ENCODE assay signal across 8 mouse cellular contexts in genomic region chr11:101176933-101177773, GRCm38 (mm10). TPM values are rescaled to one million over a fixed set of nuclear protein-coding genes. Genes with fewer than 3 reads are reported as not detected.
DNase-seq lines count a peak whose midpoint lies in the region; ATAC-seq and TF ChIP-seq lines count a peak whose summit lies in the region.

No protein-coding gene starts in this region.

- no peak for ATAC-seq in embryonic facial prominence, embryonic 11.5 days (replicated peaks; ENCODE audit: insufficient number of reproducible peaks, low FRiP score, low TSS enrichment, low read depth)
- ATAC-seq in hindbrain, embryonic 12.5 days (ENCODE audit: low FRiP score): no peak

- peaks cover 7% of the 10 kb centered on the region for H3K4me1 ChIP-seq in embryonic facial prominence, embryonic 11.5 days (ENCODE audit: control insufficient read depth, insufficient read depth, low read length)
- peaks cover 44% of the 10 kb centered on the region for H3K4me1 ChIP-seq in hindbrain, embryonic 12.5 days
- H3K4me1 ChIP-seq in spleen, adult 2 months (ENCODE audit: control insufficient read depth, insufficient read depth, insufficient read length): peaks cover 29% of the 10 kb centered on the region

- no peak overlapping the region for H3K9ac ChIP-seq in embryonic facial prominence, embryonic 11.5 days (replicated peaks; ENCODE audit: low read length)
- H3K9ac ChIP-seq in hindbrain, embryonic 12.5 days: no peak overlapping the region

- no peaks in the 10 kb centered on the region for H3K36me3 ChIP-seq in embryonic facial prominence, embryonic 11.5 days (replicated peaks; ENCODE audit: control insufficient read depth, insufficient read depth, low read depth, low read length)
- no peaks in the 10 kb centered on the region for H3K36me3 ChIP-seq in hindbrain, embryonic 12.5 days
- H3K36me3 ChIP-seq in spleen, adult 2 months (ENCODE audit: control insufficient read depth, insufficient read depth, low read length): no peaks in the 10 kb centered on the region

- peak; percentile 69; the same call in 1 of the 2 replicates for TF ChIP-seq CTCF in spleen, adult 2 months (IDR thresholded peaks at IDR 0.05; ENCODE audit: extremely low read depth, insufficient read depth, insufficient read length, insufficient replicate concordance)

- no peak for TF ChIP-seq POLR2A in spleen, adult 2 months (IDR thresholded peaks at IDR 0.05; ENCODE audit: low read depth, low read length)

- peaks cover 45% of the 10 kb centered on the region for H3K27me3 ChIP-seq in embryonic facial prominence, embryonic 11.5 days (ENCODE audit: control insufficient read depth, insufficient read depth, low read length)
- peaks cover 69% of the 10 kb centered on the region for H3K27me3 ChIP-seq in hindbrain, embryonic 12.5 days
- H3K27me3 ChIP-seq in spleen, adult 2 months (ENCODE audit: control insufficient read depth, insufficient read depth, low read length): peaks cover 9% of the 10 kb centered on the region

- 26% methylated on average over 22 of the region's 22 CpGs for WGBS in embryonic facial prominence, embryonic 11.5 days
- 27% methylated on average over 22 of the region's 22 CpGs for WGBS in hindbrain, embryonic 12.5 days
- WGBS in spleen, adult 2 months: 44% methylated on average over 22 of the region's 22 CpGs

- H3K4me3 ChIP-seq in embryonic facial prominence, embryonic 11.5 days (ENCODE audit: low read depth, low read length): no peak overlapping the region
- H3K4me3 ChIP-seq in hindbrain, embryonic 12.5 days: peak overlapping the region; percentile 35; the same call in 1 of the 2 replicates
- no peak overlapping the region for H3K4me3 ChIP-seq in spleen, adult 2 months (ENCODE audit: extremely low read depth, insufficient read depth, insufficient read length)

- no peak overlapping the region for H3K27ac ChIP-seq in embryonic facial prominence, embryonic 11.5 days (replicated peaks; ENCODE audit: low read depth, low read length)
- no peak overlapping the region for H3K27ac ChIP-seq in hindbrain, embryonic 12.5 days
- no peak overlapping the region for H3K27ac ChIP-seq in spleen, adult 2 months (ENCODE audit: insufficient read depth, low read length)

- peak; percentile 71 for DNase-seq in CD4-positive helper T cell, adult 2 months (ENCODE audit: low read depth, low spot score)
- peak; percentile 6 for DNase-seq in MEL-GATA-1-ER (ENCODE audit: extremely low read depth, low read depth)
- DNase-seq in embryonic facial prominence, embryonic 11.5 days (ENCODE audit: low spot score): peak; percentile 78
- peak; percentile 74 to 83 for DNase-seq in left cerebral cortex, adult 18-20 months (ENCODE audit: low spot score in 2 of 2)
- peak; percentile 54 for DNase-seq in mesoderm, embryonic 11.5 days (ENCODE audit: low read depth, low spot score)
- DNase-seq in spleen, adult 2 months (ENCODE audit: low read depth in 1 of 2, low spot score in 2 of 2): peak in 1 of 2 experiments; percentile 75
- DNase-seq in urinary bladder, postnatal 10 days (ENCODE audit: low spot score): no peak

- H3K9me3 ChIP-seq in embryonic facial prominence, embryonic 11.5 days (replicated peaks; ENCODE audit: control insufficient read depth, low read length): no peaks in the 10 kb centered on the region
- H3K9me3 ChIP-seq in hindbrain, embryonic 12.5 days (replicated peaks): no peaks in the 10 kb centered on the region

- H3K4me2 ChIP-seq in embryonic facial prominence, embryonic 11.5 days (ENCODE audit: low read depth, low read length): no peak overlapping the region; the same call in 1 of the 2 replicates
- peak overlapping the region; percentile 55 for H3K4me2 ChIP-seq in hindbrain, embryonic 12.5 days (replicated peaks)

RNA-seq across cellular contexts. Expression of gene Ccr10, which starts 1.9 kb away (rescaled TPM):
- 0.20 TPM in 1 of 2 replicates, not detected in the other for polyA plus RNA-seq in embryonic facial prominence, embryonic 11.5 days (2014; fragmentation: Nextera tagmentation; extraction: Ambion mirVana)
- 0.23 and 0.61 TPM in 2 replicates for polyA plus RNA-seq in hindbrain, embryonic 12.5 days (2016; fragmentation: Nextera tagmentation; extraction: Ambion mirVana)
- under 1 TPM in 1 of 2 experiments, not detected in 1; 0.28 TPM for total RNA-seq in left cerebral cortex, adult 18-20 months (2021)
- polyA plus RNA-seq in spleen, adult 2 months (2012; rRNA removed): 1.6 and 1.9 TPM in 2 replicates

RNA-seq across cellular contexts. Expression of gene Plekhh3, which starts 6.0 kb away (rescaled TPM):
- 3.7 and 5.3 TPM in 2 replicates for polyA plus RNA-seq in embryonic facial prominence, embryonic 11.5 days (2014; fragmentation: Nextera tagmentation; extraction: Ambion mirVana)
- polyA plus RNA-seq in hindbrain, embryonic 12.5 days (2016; fragmentation: Nextera tagmentation; extraction: Ambion mirVana): 14.3 and 15.4 TPM in 2 replicates
- 10 to 100 TPM; 14.2 to 16.7 TPM for total RNA-seq in left cerebral cortex, adult 18-20 months (2021)
- 5.8 and 8.4 TPM in 2 replicates for polyA plus RNA-seq in spleen, adult 2 months (2012; rRNA removed)

RNA-seq across cellular contexts. Expression of gene Cntnap1, which starts 6.8 kb away (rescaled TPM):
- 0.28 and 0.39 TPM in 2 replicates for polyA plus RNA-seq in embryonic facial prominence, embryonic 11.5 days (2014; fragmentation: Nextera tagmentation; extraction: Ambion mirVana)
- 0.97 and 1.2 TPM in 2 replicates for polyA plus RNA-seq in hindbrain, embryonic 12.5 days (2016; fragmentation: Nextera tagmentation; extraction: Ambion mirVana)
- total RNA-seq in left cerebral cortex, adult 18-20 months (2021): 100 to 1,000 TPM; 158 to 160 TPM
- 1.3 and 1.4 TPM in 2 replicates for polyA plus RNA-seq in spleen, adult 2 months (2012; rRNA removed)

RNA-seq across cellular contexts. Expression of gene Tubg2, which starts 21.4 kb away (rescaled TPM):
- 7.8 and 8.0 TPM in 2 replicates for polyA plus RNA-seq in embryonic facial prominence, embryonic 11.5 days (2014; fragmentation: Nextera tagmentation; extraction: Ambion mirVana)
- polyA plus RNA-seq in hindbrain, embryonic 12.5 days (2016; fragmentation: Nextera tagmentation; extraction: Ambion mirVana): 10.4 and 12.9 TPM in 2 replicates
- total RNA-seq in left cerebral cortex, adult 18-20 months (2021): 10 to 100 TPM; 48.6 to 54.5 TPM
- polyA plus RNA-seq in spleen, adult 2 months (2012; rRNA removed): 3.6 and 4.8 TPM in 2 replicates

RNA-seq across cellular contexts. Expression of gene Ezh1, which starts 49.1 kb away (rescaled TPM):
- polyA plus RNA-seq in embryonic facial prominence, embryonic 11.5 days (2014; fragmentation: Nextera tagmentation; extraction: Ambion mirVana): 11.6 and 12.4 TPM in 2 replicates
- 17.3 and 18.5 TPM in 2 replicates for polyA plus RNA-seq in hindbrain, embryonic 12.5 days (2016; fragmentation: Nextera tagmentation; extraction: Ambion mirVana)
- 10 to 100 TPM; 55.7 to 62.7 TPM for total RNA-seq in left cerebral cortex, adult 18-20 months (2021)
- polyA plus RNA-seq in spleen, adult 2 months (2012; rRNA removed): 28.3 and 30.9 TPM in 2 replicates
